Comparison of ENCODE assay signal across 12 mouse cellular contexts in the genomic region with DNA sequence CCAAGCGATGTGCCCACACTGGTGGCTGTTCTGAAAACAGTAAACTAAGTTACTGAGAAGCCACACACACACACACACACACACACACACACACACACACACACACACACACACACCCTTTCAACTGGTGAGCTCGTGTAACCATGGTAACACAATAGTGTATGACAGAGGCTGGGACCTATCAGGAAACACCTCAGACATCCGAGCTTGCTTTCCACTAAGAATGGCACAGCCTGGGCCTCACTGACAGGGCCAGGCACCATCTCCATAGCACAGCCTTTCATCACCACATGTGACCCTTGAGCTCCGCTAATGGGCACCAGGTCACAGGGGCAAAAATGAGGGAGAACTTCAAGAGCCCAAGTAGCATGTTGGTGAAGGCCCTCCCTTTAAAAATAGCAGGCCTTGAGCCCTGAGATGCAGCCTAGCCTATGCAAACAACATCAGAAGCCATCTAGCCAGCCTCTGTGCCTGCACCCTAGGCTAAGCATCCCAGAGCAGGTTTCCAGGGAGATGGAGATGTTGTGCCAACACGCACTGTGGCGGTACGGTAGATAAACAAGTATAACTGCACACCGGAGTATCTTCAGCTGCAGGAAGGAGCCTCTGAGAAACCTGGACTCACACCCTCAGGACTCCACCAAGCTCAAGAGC. TPM values are rescaled to one million over a fixed set of nuclear protein-coding genes. Genes with fewer than 3 reads are reported as not detected.
DNase-seq lines count a peak whose midpoint lies in the region; ATAC-seq and TF ChIP-seq lines count a peak whose summit lies in the region.
"Had no signal": no experiment of that assay in that cellular context is flagged by ENCODE, and none has a peak within 500 bp of the region (broad histone marks: within the 10 kb centered on the region; RNA-seq: fewer than 3 reads in every experiment).

No protein-coding gene starts in this region.

- no peak for DNase-seq in heart, adult 11 months
- DNase-seq in brain, adult 2 months (ENCODE audit: low read depth, low spot score), result peak; percentile 60
- no peak for DNase-seq in embryonic facial prominence, embryonic 14.5 days (ENCODE audit: low spot score)
- peak; percentile 69 for DNase-seq in lung, postnatal 0 days (ENCODE audit: low spot score)
- no peak for DNase-seq in kidney, postnatal 36 days
- DNase-seq in urinary bladder, postnatal 10 days (ENCODE audit: low spot score), result no peak
- DNase-seq: kidney, postnatal 14 days; left cerebral cortex, postnatal 4 days had no signal

- TF ChIP-seq EP300 in lung, postnatal 0 days (IDR thresholded peaks at IDR 0.05), result no peak

- no peaks in the 10 kb centered on the region for H3K36me3 ChIP-seq in heart, embryonic 14.5 days (ENCODE audit: control insufficient read depth, insufficient read depth, low read length)
- no peaks in the 10 kb centered on the region for H3K36me3 ChIP-seq in embryonic facial prominence, embryonic 14.5 days (ENCODE audit: control insufficient read depth, insufficient read depth, low read length)
- H3K36me3 ChIP-seq in lung, postnatal 0 days (ENCODE audit: insufficient read depth, low read length), result no peaks in the 10 kb centered on the region

- peaks cover 42 to 49% of the 10 kb centered on the region in 2 experiments for H3K4me1 ChIP-seq in heart, embryonic 14.5 days (ENCODE audit: control insufficient read depth in 2 of 2, insufficient read depth in 2 of 2, low read length in 2 of 2)
- H3K4me1 ChIP-seq in embryonic facial prominence, embryonic 14.5 days (ENCODE audit: control insufficient read depth, insufficient read depth, low read length), result no peaks in the 10 kb centered on the region
- peaks cover 3% of the 10 kb centered on the region; the same call in 1 of the 2 replicates for H3K4me1 ChIP-seq in lung, postnatal 0 days (ENCODE audit: insufficient read depth, low read depth, low read length)

- no peak overlapping the region for H3K4me3 ChIP-seq in heart, embryonic 14.5 days (ENCODE audit: control insufficient read depth in 1 of 2, insufficient read depth in 1 of 2, low read depth in 1 of 2, low read length in 2 of 2)
- no peak overlapping the region for H3K4me3 ChIP-seq in embryonic facial prominence, embryonic 14.5 days (ENCODE audit: low read depth, low read length)
- H3K4me3 ChIP-seq in lung, postnatal 0 days (ENCODE audit: low read depth, low read length), result no peak overlapping the region
- H3K4me3 ChIP-seq: megakaryocyte, embryonic 14.5 days had no signal

- no peak for TF ChIP-seq CTCF in lung, postnatal 0 days (IDR thresholded peaks at IDR 0.05)

- no peaks in the 10 kb centered on the region for H3K27me3 ChIP-seq in heart, embryonic 14.5 days (ENCODE audit: control insufficient read depth, insufficient read depth, low read length)
- H3K27me3 ChIP-seq in embryonic facial prominence, embryonic 14.5 days (replicated peaks; ENCODE audit: control insufficient read depth, insufficient read depth, low read length), result no peaks in the 10 kb centered on the region
- H3K27me3 ChIP-seq in lung, postnatal 0 days (replicated peaks; ENCODE audit: insufficient read depth, low read length), result no peaks in the 10 kb centered on the region

- no peaks in the 10 kb centered on the region for H3K9me3 ChIP-seq in heart, embryonic 14.5 days (ENCODE audit: control insufficient read depth, low read length)
- no peaks in the 10 kb centered on the region for H3K9me3 ChIP-seq in embryonic facial prominence, embryonic 14.5 days (ENCODE audit: control insufficient read depth, low read length)
- H3K9me3 ChIP-seq in lung, postnatal 0 days (ENCODE audit: low read length), result no peaks in the 10 kb centered on the region
- H3K9me3 ChIP-seq: megakaryocyte, embryonic 14.5 days had no signal

- peak; percentile 54 for ATAC-seq in heart, embryonic 14.5 days (ENCODE audit: insufficient number of reproducible peaks, insufficient read depth, low FRiP score, low read depth)
- peak; percentile 32; the same call in 1 of the 2 replicates for ATAC-seq in embryonic facial prominence, embryonic 14.5 days (ENCODE audit: low read depth)
- peak; percentile 53 for ATAC-seq in lung, postnatal 0 days
- no peak for ATAC-seq in megakaryocyte, adult 5-6 weeks (ENCODE audit: poor library complexity, severe bottlenecking)

- H3K27ac ChIP-seq in heart, embryonic 14.5 days (replicated peaks in 1 of 2; ENCODE audit: control insufficient read depth in 1 of 2, insufficient read depth in 1 of 2, low read depth in 2 of 2, low read length in 2 of 2), result peak overlapping the region; percentile 46 to 66; a peak in 3 of 4 replicates
- H3K27ac ChIP-seq in embryonic facial prominence, embryonic 14.5 days (replicated peaks; ENCODE audit: low read depth, low read length), result no peak overlapping the region
- no peak overlapping the region; the same call in 1 of the 2 replicates for H3K27ac ChIP-seq in lung, postnatal 0 days (ENCODE audit: low read length)

- WGBS in heart, embryonic 14.5 days, result 37% methylated on average over 8 of the region's 8 CpGs
- 76% methylated on average over 7 of the region's 8 CpGs for WGBS in embryonic facial prominence, embryonic 14.5 days
- WGBS in lung, postnatal 0 days, result 34% methylated on average over 8 of the region's 8 CpGs

- H3K9ac ChIP-seq in heart, embryonic 14.5 days (ENCODE audit: low read length), result no peak overlapping the region
- no peak overlapping the region for H3K9ac ChIP-seq in embryonic facial prominence, embryonic 14.5 days (ENCODE audit: low read depth, low read length)
- H3K9ac ChIP-seq in lung, postnatal 0 days (replicated peaks; ENCODE audit: low read depth), result no peak overlapping the region

- no peak overlapping the region for H3K4me2 ChIP-seq in heart, embryonic 14.5 days (ENCODE audit: low read length)
- H3K4me2 ChIP-seq in embryonic facial prominence, embryonic 14.5 days (ENCODE audit: low read depth, low read length), result no peak overlapping the region
- H3K4me2 ChIP-seq in lung, postnatal 0 days (replicated peaks; ENCODE audit: low read depth, low read length), result no peak overlapping the region

RNA-seq across cellular contexts. Expression of a gene that starts 21.6 kb away (rescaled TPM):
- polyA plus RNA-seq in heart, embryonic 14.5 days (2014; fragmentation: Nextera tagmentation; extraction: Ambion mirVana), result 5.1 and 5.3 TPM in 2 replicates
- 4.6 and 6.5 TPM in 2 replicates for polyA plus RNA-seq in embryonic facial prominence, embryonic 14.5 days (2014; fragmentation: Nextera tagmentation; extraction: Ambion mirVana)
- polyA plus RNA-seq in lung, postnatal 0 days (2015; fragmentation: Nextera tagmentation; extraction: Ambion mirVana), result 9.2 TPM in 2 replicates
- total RNA-seq in megakaryocyte, adult 5-6 weeks (2015), result 0.11 and 0.34 TPM in 2 replicates
- total RNA-seq in megakaryocyte, adult 5-6 weeks (2017), result not detected in 2 replicates
- total RNA-seq: granulocyte monocyte progenitor cell, adult 5-6 weeks had no signal

Comparison
In these comparisons a context has a peak if more than half of its experiments do, and no peak if none do; other contexts are left out.
1. H3K27ac ChIP-seq: peak in heart, embryonic 14.5 days (2 of 2); none in embryonic facial prominence, embryonic 14.5 days (single experiment) and lung, postnatal 0 days (single experiment).
2. DNase-seq: peak in brain, adult 2 months (single experiment) and lung, postnatal 0 days (single experiment); none in heart, adult 11 months (single experiment), embryonic facial prominence, embryonic 14.5 days (single experiment), kidney, postnatal 36 days (0 of 2) and urinary bladder, postnatal 10 days (single experiment).